Mouse (Mus musculus): ENCODE results near the gene Ptcd3.
"Not testable (repeated sequence)": the region's sequence is repeated elsewhere in the genome, so short reads cannot be mapped to it uniquely, and the experiment has no call there.

Gene Ptcd3

DNA sequence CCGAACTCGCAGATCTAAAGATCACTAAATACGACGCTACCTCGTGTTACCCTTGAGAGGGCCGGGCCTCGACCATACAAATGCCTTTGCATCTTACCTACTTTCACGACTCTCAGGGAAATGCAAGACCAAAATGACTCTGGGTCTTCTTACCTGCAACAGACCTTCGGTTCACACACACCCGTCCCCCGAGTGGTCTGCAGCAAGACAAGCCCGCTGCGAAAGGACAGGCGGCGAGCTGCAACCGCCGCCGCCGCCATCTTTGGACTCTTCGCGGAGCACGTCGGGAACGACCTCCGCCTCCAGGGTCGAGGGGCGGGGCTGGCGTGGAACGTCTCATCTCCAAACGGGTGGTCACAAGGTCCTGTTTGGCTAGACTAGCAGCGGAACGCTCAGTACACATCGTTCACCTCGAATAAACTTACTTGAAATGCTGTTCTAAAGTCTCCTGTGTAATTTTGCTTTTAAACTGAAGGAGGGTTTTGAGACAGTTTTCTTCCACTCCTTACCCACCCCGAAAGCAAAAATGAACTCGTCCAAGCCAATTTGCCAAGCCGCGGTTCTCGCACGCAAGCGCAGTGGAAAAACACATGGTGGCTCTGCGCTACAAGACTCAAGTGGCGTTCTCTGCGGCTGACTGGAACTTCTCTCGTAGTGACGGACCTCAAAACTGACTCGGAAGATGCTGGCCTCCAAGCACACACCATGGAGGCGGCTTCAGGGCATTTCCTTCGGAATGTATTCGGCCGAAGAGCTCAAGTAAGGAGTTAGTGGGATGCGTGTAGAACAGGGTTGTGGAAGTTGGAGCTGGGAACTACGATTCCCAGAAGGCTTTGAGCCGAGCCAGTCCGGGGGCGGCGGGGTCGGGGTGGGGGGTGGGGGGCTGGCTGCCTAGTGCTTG lies at the start of gene Ptcd3, which contains the start of gene Polr1a:
Gene Ptcd3, minus strand, starts transcription at position 270 of the 901 bp plus-strand sequence.
Gene Polr1a, plus strand, starts transcription at position 573 of the 901 bp plus-strand sequence.
- peak; percentile 86 to 89 for DNase-seq (ENCODE audit: low spot score in 2 of 2)

DNA sequence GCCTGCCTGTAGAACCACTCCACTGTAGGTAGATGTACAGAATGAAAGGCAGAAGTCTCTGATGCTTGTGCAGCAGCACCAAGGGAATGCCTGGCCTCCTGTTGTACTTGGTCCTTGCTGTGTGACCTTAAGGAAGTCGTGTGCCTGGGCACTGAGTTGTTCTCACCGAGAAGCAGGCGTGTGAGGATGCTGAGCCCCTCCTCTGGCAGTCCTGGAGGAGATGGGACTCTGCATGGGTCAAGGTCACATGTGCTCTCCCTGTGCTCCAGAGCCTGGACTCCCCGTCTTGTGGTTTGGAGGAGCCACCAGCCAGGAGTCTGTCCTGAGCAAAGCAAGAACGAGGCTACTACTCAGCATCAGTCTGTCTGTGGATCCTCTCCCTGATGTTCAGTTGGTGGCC lies 42.6 kb upstream of the Ptcd3 start:
- DNase-seq (ENCODE audit: low spot score in 2 of 2), result no peak

DNA sequence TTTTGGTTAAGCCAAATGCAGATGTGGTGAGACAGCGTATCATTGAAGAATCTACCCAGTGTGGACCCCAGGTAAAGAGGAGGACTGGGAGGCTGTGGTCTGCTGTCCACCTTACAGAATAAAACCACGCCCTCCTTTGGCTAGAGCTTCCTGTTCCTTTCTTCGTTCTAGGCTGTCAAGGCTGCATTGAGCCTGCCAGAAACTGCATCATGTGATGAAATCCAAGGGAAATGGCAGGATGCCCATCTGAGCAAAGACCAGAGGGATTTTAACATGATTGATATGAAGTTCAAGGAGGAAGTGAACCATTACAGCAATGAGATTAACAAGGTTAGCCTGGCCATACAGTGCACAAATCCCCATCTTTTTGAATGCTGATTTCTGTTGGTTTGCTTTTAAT lies 42.0 kb upstream of the Ptcd3 start:
- peak in 1 of 2 experiments; percentile 73 for DNase-seq (ENCODE audit: low spot score in 2 of 2)

DNA sequence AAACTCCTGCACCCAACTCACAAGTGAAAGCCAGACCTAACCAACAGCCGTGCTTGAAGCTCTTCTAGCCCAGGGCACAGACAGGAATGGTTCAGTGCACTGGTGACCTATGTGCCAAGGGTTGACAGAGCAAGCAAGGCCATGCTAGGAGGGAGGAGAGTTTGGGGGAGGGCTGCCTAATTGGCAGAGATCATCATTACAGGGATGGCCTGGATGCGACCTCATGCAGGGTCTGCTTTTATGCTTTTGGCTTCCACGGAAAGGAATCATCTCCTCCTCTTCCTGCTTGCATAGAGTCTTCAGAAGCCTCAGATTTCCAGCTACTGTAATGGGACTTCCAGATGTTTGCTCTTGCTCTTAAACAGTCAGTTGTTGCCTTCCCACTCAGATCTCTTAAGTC lies 41.2 kb upstream of the Ptcd3 start:
- no peak for DNase-seq (ENCODE audit: low spot score in 2 of 2)

DNA sequence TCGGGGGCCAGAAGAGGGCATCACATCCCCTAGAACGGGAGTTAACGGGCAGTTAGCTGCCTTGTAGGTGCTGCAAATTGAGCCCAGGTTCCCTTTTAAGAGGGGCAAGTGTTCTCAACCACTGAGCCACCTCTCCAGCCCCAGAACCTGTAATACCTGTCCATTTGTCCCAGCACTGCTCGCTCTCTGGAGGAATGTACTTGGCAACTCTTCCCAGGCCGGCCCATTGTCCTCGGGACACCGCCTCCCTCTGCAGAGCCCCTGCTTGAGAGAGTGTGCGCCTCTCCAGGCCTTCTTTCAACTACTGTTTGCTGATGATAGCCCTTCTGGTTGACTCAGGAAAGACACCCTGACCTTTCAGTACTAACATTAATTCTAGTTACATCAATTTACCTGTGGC lies 37.6 kb upstream of the Ptcd3 start:
- no peak for DNase-seq (ENCODE audit: low spot score in 2 of 2)

DNA sequence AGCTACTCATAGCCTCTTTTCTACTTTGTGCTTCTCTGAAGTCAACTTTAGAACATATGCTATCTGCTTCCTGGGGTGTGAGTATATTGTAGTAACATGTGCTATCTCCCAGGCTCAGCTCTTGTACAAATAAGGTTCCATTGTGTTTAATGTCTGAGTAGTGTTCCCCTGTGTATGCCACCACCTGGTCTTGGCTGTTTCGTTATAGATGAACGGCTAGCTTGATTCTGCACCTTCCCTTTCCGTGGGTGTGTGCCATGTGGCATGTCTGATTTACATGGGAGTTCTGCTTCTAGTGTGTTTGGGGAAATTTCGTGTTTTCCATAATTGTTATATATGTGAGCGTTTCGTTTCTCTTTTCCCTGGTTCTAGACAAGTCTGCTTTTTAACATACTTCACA lies 36.6 kb upstream of the Ptcd3 start:
- no peak for DNase-seq (ENCODE audit: low spot score in 2 of 2)

DNA sequence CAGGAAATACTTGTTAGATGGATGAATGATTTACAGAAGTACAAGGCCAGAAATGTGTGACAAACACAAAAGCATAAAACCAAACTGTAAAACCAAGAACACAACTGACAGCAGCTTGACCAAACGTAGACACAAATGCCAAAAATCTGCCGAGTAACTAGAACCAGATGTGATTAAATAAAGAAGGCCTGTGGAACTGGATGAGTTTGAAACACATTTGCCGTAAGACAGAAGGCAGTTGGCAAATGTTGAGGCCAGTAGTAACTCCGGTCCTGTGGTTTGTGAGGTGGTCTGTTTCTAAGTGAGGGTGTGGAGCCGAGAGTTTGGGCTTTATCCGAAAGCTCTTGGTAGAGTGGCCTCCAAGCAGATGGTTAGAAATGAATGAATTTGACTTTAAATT lies 32.4 kb upstream of the Ptcd3 start:
- DNase-seq (ENCODE audit: low spot score in 2 of 2), result no peak

DNA sequence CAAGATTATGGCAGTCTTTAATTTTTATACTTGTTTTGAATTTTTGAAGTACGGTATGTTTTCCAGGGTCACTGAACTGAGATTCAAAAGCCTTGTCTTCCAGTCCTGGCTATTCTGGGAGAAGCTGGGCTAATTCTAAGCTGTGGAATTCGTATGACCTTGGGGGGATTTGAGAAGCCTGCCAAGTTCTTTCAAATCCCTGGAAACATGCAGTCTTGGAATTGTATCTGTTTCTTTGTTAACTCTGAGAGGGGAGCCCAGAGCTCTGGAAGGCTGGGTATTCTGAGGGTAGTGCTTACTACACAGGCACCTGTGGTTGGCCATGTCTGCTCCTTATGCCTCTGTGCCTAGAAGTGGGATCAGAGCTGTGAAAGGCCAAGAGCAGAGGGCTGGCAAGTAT lies 27.2 kb upstream of the Ptcd3 start:
- DNase-seq (ENCODE audit: low spot score in 2 of 2), result no peak

DNA sequence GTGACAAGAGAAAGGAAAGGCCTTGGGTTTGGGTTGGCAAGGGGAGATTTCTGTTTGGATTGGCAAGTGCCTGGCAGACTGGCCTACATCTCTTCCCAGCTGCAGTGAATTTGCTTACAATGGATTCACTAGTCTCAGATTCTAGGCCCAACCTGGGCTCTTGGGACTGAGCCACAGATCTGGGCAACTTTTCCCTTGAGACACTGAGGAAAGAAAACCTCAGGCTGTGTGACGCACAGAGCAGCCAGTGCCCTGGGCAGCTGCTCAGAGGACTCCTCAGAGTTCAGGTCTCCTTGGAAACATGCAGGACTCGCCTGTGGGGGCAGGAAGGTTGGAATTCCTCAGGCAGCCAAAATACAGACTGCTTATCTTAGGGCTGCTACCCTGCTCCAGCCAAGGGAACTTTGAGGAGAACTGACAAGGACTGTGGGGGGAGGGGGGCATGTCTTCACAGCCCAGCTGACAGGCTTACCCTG lies 25.6 kb upstream of the Ptcd3 start:
- peak in 1 of 2 experiments; percentile 38 for DNase-seq (ENCODE audit: low spot score in 2 of 2)

DNA sequence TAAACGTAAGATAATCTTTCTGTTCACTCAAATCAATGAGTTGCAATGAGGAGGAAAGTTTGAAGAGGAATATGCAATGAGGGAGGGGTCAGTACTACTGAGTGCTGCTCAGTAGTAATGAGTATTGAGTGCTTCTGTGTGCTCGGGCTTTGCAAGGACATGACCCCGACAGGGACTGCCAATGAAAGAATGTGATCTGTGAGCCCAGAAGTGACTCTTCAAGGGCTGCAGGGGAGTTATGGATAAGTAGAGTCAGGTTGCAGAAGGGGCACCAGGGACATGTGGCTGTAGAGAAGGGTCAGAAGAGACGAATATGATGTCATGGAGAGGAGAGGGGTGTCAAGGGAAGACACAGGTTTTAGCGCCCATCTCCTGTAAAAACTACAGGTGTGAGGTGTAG lies 23.8 kb upstream of the Ptcd3 start:
- DNase-seq (ENCODE audit: low spot score in 2 of 2), result no peak

DNA sequence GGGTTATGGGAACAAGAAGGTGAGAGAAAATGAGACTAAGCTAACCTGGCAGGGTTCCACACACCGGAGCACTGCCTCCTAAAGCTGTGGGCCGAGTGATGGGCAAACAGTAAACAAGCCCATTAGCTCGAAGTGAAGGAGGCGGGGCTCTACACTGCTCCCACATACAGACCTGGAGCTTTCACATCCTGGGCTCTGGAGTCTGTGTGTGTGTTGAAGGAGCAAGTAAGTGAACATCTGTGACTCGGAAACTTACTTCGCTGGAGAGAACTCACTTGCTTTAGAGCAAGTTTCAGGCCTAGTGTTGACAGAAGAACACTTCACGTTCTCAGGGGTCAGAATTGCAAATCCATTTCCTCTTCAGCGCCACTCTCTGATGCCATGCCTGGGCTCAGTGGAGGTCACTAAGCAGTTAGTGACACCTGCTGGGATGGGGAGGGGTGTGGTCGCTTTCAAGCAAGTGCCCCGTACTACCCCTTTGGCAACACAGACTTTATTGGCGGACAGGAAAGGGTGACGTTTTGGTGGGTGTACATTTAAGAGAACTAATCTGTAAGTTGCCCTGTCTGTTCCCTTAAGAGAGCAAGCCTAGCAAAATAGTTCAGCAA lies 22.4 kb upstream of the Ptcd3 start:
- no peak for DNase-seq (ENCODE audit: low spot score in 2 of 2)

DNA sequence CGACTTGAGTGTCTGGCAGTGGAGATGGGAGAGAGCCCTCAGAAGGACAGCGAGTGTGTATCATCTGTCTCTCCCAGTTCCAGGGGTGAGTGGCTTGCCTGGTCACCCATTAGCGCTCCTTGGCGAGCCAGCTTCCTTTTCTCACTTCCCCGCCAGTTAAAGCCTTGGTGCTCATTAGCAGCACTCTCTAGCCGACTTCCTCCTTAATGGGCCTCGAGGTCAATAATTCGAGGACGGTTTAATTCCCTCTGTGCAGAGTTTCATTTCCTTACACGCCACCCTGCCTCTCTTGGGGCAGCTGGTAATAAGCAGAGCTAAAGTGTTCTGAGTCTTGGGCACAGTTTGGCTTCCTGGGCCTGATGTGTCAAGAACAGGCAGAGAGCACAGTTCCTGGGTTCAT lies 21.5 kb upstream of the Ptcd3 start:
- peak in 1 of 2 experiments; percentile 16 for DNase-seq (ENCODE audit: low spot score in 2 of 2)

DNA sequence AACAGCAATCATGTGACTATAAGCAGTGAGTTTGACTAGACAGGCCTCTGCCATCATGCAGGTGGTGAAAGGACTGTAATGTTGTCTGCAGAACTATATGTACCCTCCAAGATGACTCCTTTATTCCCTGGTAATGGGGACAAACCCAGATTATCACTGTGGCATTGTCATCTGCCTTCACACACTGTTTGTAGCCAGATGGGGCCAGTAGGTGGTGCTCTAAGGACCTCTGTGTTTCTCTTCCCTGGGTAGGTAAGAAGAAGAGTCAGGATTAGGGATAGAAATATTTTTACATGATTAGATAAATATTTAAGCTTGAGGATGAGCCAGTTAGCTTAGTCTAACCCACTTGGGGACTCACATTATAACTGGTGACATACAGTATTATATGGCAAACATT lies 19.4 kb upstream of the Ptcd3 start:
- DNase-seq (ENCODE audit: low spot score in 2 of 2), result peak; percentile 26 to 36

DNA sequence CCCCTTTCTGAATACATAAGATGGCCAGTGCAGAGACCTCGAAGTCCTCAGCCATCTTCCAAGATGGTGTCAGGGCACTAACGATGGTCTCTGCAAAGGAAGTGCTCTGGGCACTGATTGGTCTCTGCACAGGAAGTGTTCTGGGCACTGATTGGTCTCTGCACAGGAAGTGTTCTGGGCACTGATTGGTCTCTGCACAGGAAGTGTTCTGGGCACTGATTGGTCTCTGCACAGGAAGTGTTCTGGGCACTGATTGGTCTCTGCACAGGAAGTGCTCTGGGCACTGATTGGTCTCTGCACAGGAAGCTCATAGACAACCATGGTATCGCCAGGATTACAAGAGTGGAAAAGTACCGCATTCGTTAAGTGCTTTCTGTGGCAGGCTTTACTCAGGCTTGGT lies 16.7 kb upstream of the Ptcd3 start:
- DNase-seq (ENCODE audit: low spot score in 2 of 2), result not testable (repeated sequence)

DNA sequence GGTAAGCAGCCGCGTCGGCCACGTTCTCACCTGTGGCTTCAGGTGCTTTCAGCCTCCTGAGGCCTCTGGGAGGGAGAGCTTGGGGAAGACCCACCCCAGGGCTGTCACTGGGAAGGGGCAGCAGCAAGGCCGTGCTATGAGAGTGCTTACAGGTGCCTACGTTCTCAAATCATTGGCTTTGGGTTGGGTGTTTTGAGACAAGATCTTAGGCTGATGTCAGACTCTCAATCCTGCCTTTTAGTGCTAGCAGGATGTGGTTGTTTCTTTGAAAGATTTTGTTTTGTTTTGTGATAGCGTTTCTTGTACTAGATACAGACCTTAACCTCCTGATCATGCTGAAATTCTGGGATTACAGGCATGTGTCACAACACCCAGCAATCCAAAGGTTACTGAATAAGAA lies 12.2 kb upstream of the Ptcd3 start:
- no peak for DNase-seq (ENCODE audit: low spot score in 2 of 2)

DNA sequence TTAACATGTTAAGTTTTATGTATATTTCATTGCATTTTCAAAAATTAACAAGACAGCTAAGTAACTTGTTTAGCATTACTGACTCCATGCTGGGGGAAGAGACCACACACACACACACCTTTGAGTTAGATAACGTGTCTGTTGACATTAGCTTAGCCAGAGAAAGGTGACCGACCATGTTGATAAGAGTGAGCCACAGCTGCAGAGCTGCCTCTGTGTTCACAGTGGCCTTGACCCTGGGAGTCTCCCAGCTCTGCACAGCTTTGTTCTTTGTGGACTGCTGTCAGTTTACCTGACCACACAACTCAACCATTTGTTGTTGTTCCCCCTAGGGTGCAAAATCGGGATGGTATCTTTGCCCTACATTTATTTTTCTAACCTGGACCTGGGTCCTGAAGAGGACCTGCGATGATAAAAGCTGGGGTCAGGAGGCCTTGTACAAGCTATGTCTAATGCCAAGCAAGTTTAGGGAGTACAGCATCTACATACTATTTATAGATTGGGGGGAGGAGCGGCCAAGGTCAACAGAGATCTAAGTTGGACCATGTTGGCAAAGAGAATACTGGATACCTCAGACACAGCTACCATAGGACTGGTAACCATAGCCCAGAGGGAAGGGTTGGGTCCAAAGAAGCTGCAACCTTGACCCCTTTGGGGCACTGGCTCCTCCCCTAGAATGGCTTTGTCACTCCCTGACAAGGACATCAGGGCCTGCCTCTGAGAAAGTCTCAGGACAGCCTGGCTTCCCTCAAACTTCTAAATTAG lies 3.3 kb upstream of the Ptcd3 start:
- no peak for DNase-seq (ENCODE audit: low spot score in 2 of 2)

DNA sequence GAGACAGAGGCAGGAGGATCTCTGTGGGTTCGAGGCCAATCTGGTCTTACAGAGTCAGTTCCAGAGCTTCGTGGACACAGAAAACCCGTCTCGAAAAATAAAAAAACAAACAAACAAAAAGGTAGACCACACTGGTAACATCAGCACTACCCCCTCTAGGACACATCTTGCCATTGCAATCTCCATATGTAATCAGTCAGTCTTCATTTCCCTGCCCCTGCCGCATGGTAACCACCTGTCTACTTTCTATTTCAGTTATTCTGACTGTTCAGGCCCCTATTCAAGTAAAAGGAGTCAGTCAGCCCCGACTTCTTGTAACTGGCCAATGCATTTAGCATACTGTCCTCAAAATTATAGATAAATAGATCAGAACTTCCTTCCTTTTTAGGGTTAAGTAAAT lies 1.3 kb upstream of the Ptcd3 start:
- no peak for DNase-seq (ENCODE audit: low spot score in 2 of 2)

DNA sequence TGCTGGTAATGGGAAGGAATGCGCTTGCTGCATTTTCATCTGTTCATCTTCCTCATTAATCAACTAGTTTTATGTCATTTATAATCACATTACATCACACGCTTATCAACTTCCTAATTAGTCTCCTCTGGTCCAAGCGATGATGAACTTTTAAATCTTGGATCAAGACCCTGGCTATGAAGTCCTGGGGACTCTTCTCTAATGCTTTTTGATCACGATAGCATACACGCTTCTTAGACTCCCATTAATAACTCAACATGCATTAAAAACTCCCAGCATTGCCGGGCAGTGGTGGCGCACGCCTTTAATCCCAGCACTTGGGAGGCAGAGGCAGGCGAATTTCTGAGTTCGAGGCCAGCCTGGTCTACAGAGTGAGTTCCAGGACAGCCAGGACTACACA lies 834 bp upstream of the Ptcd3 start:
- DNase-seq (ENCODE audit: low spot score in 2 of 2), result no peak

DNA sequence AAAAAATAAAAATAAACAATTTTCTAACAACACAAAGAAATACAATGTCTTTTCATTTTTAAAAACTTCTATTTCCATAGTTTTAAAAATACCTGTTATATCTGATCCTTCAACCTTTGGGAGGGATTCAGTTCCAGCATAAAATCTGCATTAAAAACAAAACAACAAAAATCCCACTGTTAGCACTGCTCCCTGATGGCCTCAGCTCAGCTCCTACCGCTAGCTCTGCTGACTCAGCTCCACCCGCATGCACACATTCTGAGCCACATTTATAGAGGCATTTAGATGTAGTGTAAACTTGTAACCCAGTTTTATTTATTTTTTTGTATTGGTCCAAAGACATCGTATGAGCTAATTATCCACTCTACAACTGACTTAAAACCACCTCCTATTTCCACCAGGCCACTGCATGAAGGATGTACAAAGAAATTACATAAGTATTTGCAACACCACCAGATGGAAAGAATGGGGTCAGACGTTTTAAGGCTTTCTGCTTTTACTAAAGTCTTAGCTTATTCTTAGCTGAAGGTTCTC lies 781 bp downstream of the Ptcd3 start:
- DNase-seq (ENCODE audit: low spot score in 2 of 2), result no peak

DNA sequence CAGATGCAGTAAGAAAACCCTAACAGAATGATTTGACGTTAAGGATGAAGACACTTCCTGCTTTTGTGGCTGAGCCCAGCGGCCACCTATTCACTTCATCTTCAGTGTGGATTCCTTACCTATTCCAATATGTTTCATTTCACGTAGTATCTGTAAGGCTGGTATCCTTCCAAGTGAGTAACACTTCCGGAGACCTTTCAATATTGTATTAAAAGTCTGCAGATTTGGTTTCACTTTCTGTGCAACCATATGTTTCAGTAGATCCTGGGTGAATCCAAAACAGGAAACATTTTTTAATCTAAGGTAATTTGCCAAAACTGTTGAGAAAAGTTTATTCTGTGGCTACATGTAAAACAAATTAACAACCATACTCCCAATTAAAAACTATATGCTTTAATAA lies 15.3 kb downstream of the Ptcd3 start:
- no peak for DNase-seq (ENCODE audit: low spot score in 2 of 2)

DNA sequence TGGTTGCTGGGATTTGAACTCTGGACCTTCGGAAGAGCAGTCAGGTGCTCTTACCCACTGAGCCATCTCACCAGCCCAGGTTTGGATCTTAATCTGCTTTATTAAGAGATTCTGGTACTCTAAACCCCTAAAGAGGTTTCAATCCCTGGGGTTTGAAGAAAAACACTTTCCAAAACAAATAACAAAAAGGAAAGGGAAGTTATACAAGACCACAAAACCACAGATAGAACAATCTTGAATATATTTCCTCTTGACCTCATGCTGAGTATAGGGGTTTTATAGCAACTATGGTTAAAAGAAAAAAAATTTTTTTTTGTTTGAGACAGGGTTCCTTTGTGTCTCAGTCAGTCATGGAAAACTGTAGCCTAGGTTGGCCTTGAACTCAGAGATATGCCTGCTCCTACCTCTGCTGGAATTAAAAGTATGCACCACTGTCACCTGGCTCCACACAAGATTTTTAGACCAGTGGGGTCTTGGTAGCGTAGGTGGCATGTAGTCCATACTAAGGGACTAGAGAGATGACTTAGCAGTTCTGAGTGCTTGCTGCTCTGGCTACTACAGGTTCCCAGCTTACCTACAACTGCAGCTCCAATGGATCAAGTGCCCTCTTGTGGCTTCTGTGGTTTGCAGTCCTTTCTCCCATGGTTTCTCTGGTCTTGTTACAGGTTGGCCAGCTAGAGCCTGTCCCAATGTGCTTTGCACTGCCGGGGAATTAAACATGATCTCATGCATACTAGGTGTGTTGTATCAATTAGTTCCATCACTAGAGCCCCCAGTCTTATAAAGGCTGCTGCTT lies 30.4 kb downstream of the Ptcd3 start:
- DNase-seq (ENCODE audit: low spot score in 2 of 2), result no peak

All from urinary bladder, postnatal 36 days (tissue).